19 mouse cellular contexts compared by ENCODE assay signal in genomic region chr3:142430048-142430447, GRCm38 (mm10). TPM values are rescaled to one million over a fixed set of nuclear protein-coding genes. Genes with fewer than 3 reads are reported as not detected.
DNase-seq lines count a peak whose midpoint lies in the region; ATAC-seq lines count a peak whose summit lies in the region.
"Had no signal": no experiment of that assay in that cellular context is flagged by ENCODE, and none has a peak within 500 bp of the region (broad histone marks: within the 10 kb centered on the region; RNA-seq: fewer than 3 reads in every experiment).

No protein-coding gene starts in this region.

- no peaks in the 10 kb centered on the region for H3K36me3 ChIP-seq in heart, embryonic 12.5 days
- no peaks in the 10 kb centered on the region for H3K36me3 ChIP-seq in heart, embryonic 16.5 days (ENCODE audit: control insufficient read depth, insufficient read depth)
- H3K36me3 ChIP-seq in forebrain, embryonic 15.5 days, result no peaks in the 10 kb centered on the region
- H3K36me3 ChIP-seq: embryonic facial prominence, embryonic 10.5 days; hindbrain, embryonic 12.5 days had no signal

- DNase-seq in heart, adult 11 months, result no peak
- DNase-seq in heart, postnatal 4 days, result no peak
- DNase-seq in MEL-GATA-1-ER (ENCODE audit: extremely low read depth, low read depth), result peak; percentile 2
- DNase-seq: adrenal gland, adult 8-10 months; adrenal gland, postnatal 36 days; cerebellum, adult 2 months; cerebellum, postnatal 10 days; gastrocnemius, postnatal 36 days; kidney, adult 8-10 months had no signal

- H3K27ac ChIP-seq in heart, embryonic 12.5 days (ENCODE audit: poor library complexity, severe bottlenecking), result peak overlapping the region; percentile 75
- peak overlapping the region; percentile 68 for H3K27ac ChIP-seq in heart, embryonic 16.5 days (ENCODE audit: low read length)
- H3K27ac ChIP-seq in forebrain, embryonic 15.5 days (replicated peaks), result no peak overlapping the region
- H3K27ac ChIP-seq: embryonic facial prominence, embryonic 10.5 days; forebrain, embryonic 13.5 days; hindbrain, embryonic 12.5 days had no signal

- no peaks in the 10 kb centered on the region for H3K9me3 ChIP-seq in heart, embryonic 12.5 days (replicated peaks)
- H3K9me3 ChIP-seq in heart, embryonic 16.5 days (replicated peaks; ENCODE audit: control insufficient read depth, low read length), result no peaks in the 10 kb centered on the region
- H3K9me3 ChIP-seq in forebrain, embryonic 15.5 days, result no peaks in the 10 kb centered on the region
- H3K9me3 ChIP-seq: embryonic facial prominence, embryonic 10.5 days; forebrain, embryonic 13.5 days; hindbrain, embryonic 12.5 days had no signal

- 0 out of 2 replicates have a peak, but pooled peaks cover 6% of the 10 kb centered on the region for H3K27me3 ChIP-seq in heart, embryonic 12.5 days (replicated peaks)
- H3K27me3 ChIP-seq in heart, embryonic 16.5 days (ENCODE audit: control insufficient read depth, insufficient read depth, low read length), result no peaks in the 10 kb centered on the region
- no peaks in the 10 kb centered on the region for H3K27me3 ChIP-seq in forebrain, embryonic 15.5 days
- H3K27me3 ChIP-seq: CH12.LX; forebrain, embryonic 13.5 days; hindbrain, embryonic 12.5 days had no signal

- peak overlapping the region; percentile 40; the same call in 1 of the 2 replicates for H3K9ac ChIP-seq in heart, embryonic 12.5 days
- H3K9ac ChIP-seq in heart, embryonic 16.5 days (ENCODE audit: low read length), result peak overlapping the region; percentile 41
- no peak overlapping the region for H3K9ac ChIP-seq in forebrain, embryonic 15.5 days (replicated peaks)
- H3K9ac ChIP-seq: forebrain, embryonic 13.5 days; hindbrain, embryonic 12.5 days had no signal

- ATAC-seq in heart, embryonic 12.5 days (ENCODE audit: insufficient number of reproducible peaks, low FRiP score), result peak; percentile 55; the same call in 1 of the 2 replicates
- 0 out of 2 replicates have a peak, but pooled peaks have one; percentile 18 for ATAC-seq in heart, embryonic 16.5 days (replicated peaks; ENCODE audit: extremely low read depth, insufficient read depth, low FRiP score)
- no peak for ATAC-seq in forebrain, embryonic 15.5 days (replicated peaks)
- ATAC-seq: forebrain, embryonic 13.5 days; hindbrain, embryonic 16.5 days; inflammation-experienced regulatory T-cells, adult 6 months; intestine, postnatal 0 days had no signal

- 9% methylated on average over 4 of the region's 4 CpGs for WGBS in heart, embryonic 12.5 days
- WGBS in heart, embryonic 16.5 days, result 22% methylated on average over 4 of the region's 4 CpGs
- WGBS in forebrain, embryonic 15.5 days, result 90% methylated on average over 4 of the region's 4 CpGs

- H3K4me2 ChIP-seq in heart, embryonic 12.5 days, result peak overlapping the region; percentile 57
- H3K4me2 ChIP-seq in heart, embryonic 16.5 days (ENCODE audit: low read depth, low read length), result peak overlapping the region; percentile 55
- H3K4me2 ChIP-seq in forebrain, embryonic 15.5 days (replicated peaks), result no peak overlapping the region
- H3K4me2 ChIP-seq: forebrain, embryonic 13.5 days; hindbrain, embryonic 12.5 days had no signal

- H3K4me3 ChIP-seq in heart, embryonic 12.5 days, result peak overlapping the region; percentile 21
- H3K4me3 ChIP-seq in heart, embryonic 16.5 days (ENCODE audit: low read length), result peak overlapping the region; percentile 19
- H3K4me3 ChIP-seq in forebrain, embryonic 15.5 days, result no peak overlapping the region
- H3K4me3 ChIP-seq: embryonic facial prominence, embryonic 10.5 days; forebrain, embryonic 13.5 days; hindbrain, embryonic 12.5 days had no signal

- peaks cover 44% of the 10 kb centered on the region for H3K4me1 ChIP-seq in heart, embryonic 12.5 days (replicated peaks)
- H3K4me1 ChIP-seq in heart, embryonic 16.5 days (ENCODE audit: control insufficient read depth, insufficient read depth, low read length), result peaks cover 30% of the 10 kb centered on the region
- H3K4me1 ChIP-seq in forebrain, embryonic 15.5 days, result no peaks in the 10 kb centered on the region
- H3K4me1 ChIP-seq: forebrain, embryonic 13.5 days had no signal

RNA-seq across cellular contexts. Expression of gene Pdlim5, which starts 34.6 kb away (rescaled TPM):
- 218 and 224 TPM in 2 replicates for polyA plus RNA-seq in heart, embryonic 12.5 days (2016; fragmentation: Nextera tagmentation; extraction: Ambion mirVana)
- polyA plus RNA-seq in heart, embryonic 16.5 days (2015; fragmentation: Nextera tagmentation; extraction: Ambion mirVana), result 235 and 246 TPM in 2 replicates
- total RNA-seq in heart, postnatal 4 days (2021), result 100 to 1,000 TPM; 480 to 524 TPM
- polyA plus RNA-seq in forebrain, embryonic 15.5 days (2015; fragmentation: Nextera tagmentation; extraction: Ambion mirVana), result 9.8 and 10.8 TPM in 2 replicates

Comparison
In these comparisons a context has a peak if more than half of its experiments do, and no peak if none do; other contexts are left out.
1. RNA of gene Pdlim5, which starts 34.6 kb away (polyA plus RNA-seq): 235 to 246 TPM in heart, embryonic 16.5 days and 218 to 224 TPM in heart, embryonic 12.5 days; 9.8 to 10.8 TPM in forebrain, embryonic 15.5 days; every median in the first group is over 10 times any median in the second.